Mouse (Mus musculus): ENCODE results near the gene Diras2. TPM values are rescaled to one million over a fixed set of nuclear protein-coding genes. Genes with fewer than 3 reads are reported as not detected.
"Not testable (repeated sequence)": the region's sequence is repeated elsewhere in the genome, so short reads cannot be mapped to it uniquely, and the experiment has no call there.

The Diras2 gene
- total RNA-seq, 2 experiments from 2014 or later = 0.16 to 0.38 TPM

DNA sequence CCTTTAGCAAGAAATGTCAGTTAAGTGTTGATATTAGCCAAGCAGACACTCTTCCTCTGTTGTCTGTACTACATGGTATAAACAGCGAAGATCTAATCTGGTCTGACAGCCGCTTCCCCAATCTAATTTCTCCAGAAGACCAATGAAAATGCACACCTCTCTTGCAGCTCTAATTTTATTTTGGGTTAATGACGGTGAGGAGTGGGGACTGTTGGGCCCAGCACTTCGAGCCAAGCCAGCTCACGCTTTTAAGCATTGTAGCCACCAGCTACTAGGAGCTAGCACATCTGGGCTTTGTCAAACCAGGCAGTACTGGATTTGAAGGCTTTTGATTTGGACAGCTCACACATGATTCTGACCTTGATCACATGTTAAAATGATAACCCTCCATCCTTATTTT, 14.1 kb downstream of the Diras2 start:
- DNase-seq = no peak

GRCm38 (mm10) chr13:52516561-52516960, 14.5 kb downstream of the Diras2 start:
- DNase-seq = no peak

- DNase-seq = no peak
These were observed 15.0 kb downstream of the Diras2 start for GRCm38 (mm10) chr13:52516051-52516450.

GRCm38 (mm10) chr13:52513554-52513953, 17.5 kb downstream of the Diras2 start:
- no peak for DNase-seq

DNA sequence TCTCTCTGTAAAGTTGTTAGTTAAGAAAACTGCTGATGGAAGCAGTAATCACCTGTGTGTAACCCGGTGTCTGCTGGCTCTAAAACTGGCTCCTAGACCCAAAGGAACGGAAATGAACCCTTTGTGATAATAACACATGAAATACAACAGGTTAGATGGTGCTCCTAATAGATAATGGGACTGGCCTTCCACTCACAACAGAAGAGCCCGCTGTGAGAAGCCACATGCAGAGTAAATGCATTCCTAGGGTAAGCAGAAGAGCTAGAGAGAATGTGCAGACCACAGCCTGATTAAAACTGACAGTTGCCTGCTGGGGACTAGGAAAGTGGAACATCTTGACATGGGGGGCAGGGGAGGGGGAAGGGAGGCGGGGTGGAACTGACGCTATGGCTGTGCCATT, 18.7 kb downstream of the Diras2 start:
- no peak for DNase-seq

DNA sequence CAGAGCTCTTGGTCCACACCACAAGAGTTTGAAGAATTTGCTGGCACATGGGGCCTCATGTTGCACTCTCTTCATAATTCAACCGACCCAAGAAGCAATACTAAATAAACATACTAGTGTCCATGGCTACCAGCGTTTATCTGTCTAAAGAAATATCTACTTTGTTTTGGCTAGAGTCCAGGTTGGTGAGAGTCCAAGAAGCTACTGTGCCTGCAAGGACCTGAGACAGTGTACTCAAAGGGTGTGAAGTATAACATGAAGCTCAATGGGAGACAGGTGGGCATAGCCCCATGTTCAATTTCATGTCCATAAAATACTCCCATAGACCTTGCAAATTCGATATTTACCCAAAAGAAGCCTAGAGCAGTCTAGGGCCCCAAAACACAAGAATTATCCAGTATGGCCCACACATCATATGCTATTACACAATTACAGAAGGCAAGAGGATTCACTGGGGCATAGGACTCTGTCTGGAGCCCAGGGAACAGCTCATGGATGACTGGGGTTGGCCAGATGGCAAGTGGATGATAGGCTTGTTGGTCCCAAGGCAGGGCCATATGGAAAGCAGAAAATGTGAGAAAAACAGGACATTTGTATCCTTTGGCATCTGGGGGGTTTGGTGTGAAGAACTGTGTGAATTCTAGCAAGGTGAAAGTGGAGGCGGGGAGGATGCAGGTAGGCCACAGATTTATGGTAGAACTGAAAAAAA, 20.8 kb downstream of the Diras2 start:
- no peak for DNase-seq

GRCm38 (mm10) chr13:52507460-52508293, 23.4 kb downstream of the Diras2 start:
- DNase-seq = no peak

GRCm38 (mm10) chr13:52506822-52507221, 24.3 kb downstream of the Diras2 start:
- not testable (repeated sequence) for DNase-seq

DNA sequence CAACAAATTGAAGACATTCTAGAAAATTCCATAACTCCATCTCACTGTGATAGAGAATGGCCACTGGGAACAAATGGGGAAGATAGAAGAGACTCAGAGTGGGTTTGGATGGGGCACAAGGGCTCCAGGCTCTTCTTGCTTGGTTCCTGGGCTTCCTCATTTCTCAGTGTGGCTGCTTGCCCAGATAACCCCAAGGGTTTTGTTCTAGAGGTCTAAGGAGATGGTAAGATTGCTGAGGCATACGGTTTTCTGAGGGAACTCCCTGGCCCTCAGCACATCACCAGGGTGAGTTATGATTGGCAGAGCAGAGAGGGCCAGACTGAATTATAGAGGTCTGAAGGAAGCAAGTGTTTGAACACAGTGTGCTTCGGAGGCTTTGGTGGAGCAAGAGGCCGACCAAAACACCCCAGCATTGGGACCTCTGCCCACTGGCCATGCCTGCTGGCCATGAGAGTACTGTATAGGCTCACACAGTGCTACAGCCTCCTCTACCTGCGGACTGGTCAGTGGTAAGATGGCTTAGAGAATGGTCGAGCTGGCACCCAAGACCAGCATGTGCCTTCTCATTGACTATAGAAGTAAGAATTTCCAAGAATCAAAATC, 25.3 kb downstream of the Diras2 start:
- DNase-seq = not testable (repeated sequence)

DNA sequence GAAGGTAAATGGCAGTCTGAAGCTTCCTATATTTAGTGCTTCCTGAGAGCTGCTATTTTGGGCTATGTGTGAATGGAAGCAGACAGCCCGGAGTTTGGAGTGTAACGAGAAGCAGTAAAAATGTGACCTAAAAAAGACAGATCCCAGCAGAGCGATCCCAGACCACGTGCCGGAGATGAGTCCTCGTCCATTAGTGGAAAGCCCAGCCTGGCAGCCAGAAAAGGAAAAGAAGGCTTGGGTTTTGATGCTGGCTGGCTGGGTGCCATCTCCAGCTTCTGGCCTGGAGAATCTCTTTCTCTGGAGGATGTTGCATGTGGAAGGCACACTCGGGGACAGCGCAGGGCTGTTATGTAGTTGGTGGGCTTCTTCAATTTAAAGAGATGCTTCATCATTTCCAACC, 29.4 kb downstream of the Diras2 start:
- peak; percentile 45 for DNase-seq

GRCm38 (mm10) chr13:52497029-52497550, 34.0 kb downstream of the Diras2 start:
- DNase-seq = no peak

GRCm38 (mm10) chr13:52488821-52489220, 42.3 kb downstream of the Diras2 start:
- no peak for DNase-seq

- DNase-seq = no peak
These were observed 47.0 kb downstream of the Diras2 start for GRCm38 (mm10) chr13:52484064-52484463.

DNA sequence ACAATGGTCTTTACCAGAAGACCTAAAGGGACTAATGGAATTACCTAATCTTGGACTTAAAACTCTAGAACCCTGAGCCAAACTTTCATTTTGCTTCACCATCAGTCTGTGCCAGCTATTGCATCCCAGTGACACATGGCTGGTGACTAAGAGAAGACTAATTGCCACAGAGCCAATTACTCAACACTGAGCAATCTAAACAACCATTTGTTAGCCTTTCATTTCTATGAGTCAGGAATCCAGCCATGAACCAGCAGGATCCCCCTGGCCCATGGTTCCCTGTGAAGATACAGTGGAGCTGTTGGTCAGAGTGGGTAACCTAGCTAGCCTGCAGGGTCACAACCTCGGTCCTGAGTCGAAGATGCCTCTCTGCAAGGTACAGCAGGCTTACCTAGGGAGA, 49.3 kb downstream of the Diras2 start:
- no peak for DNase-seq

- DNase-seq = no peak
These were observed 51.9 kb downstream of the Diras2 start for GRCm38 (mm10) chr13:52479146-52479545.

- DNase-seq = no peak
These were observed 54.0 kb downstream of the Diras2 start for GRCm38 (mm10) chr13:52476998-52477601.

GRCm38 (mm10) chr13:52476222-52476621, 54.9 kb downstream of the Diras2 start:
- no peak for DNase-seq

- no peak for DNase-seq
These were observed 55.8 kb downstream of the Diras2 start for GRCm38 (mm10) chr13:52475264-52475663.

DNA sequence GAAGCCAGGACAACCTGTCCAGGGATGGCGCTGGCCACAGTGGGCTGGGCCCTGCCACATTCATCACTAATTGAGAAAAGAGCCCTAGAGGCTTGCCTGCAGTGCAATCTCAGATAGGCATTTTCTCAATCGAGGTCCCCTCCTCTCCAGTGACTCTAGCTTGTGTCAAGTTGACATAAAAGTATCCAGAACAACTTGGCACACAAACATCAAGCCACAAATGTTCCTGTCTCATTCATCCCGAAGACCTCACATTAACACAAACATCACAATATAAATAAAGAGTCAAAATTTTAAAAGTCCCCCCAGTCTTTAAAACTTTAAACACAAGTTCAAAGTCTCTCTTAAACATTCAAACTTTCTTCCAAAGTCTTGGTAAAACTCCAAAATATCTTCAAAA, 56.3 kb downstream of the Diras2 start:
- DNase-seq = no peak

- no peak for DNase-seq
These were observed 61.0 kb downstream of the Diras2 start for GRCm38 (mm10) chr13:52469795-52470690.

GRCm38 (mm10) chr13:52465141-52465540, 65.9 kb downstream of the Diras2 start:
- DNase-seq = no peak
